Mouse (Mus musculus) stomach, postnatal 0 days (tissue): Measurements from ENCODE around the gene Rgs8.

Experiments
- CTCF ChIP-seq: IDR thresholded peaks from 2 replicates; pipeline ENCODE4 v1.5.1; 2016; ENCODE audit warnings: antibody characterized with exemption, low read depth, mild to moderate bottlenecking, moderate library complexity
- EP300 ChIP-seq: optimal IDR thresholded peaks from 2 replicates; pipeline ENCODE3; 2016; ENCODE audit warnings: antibody characterized with exemption

DNA sequence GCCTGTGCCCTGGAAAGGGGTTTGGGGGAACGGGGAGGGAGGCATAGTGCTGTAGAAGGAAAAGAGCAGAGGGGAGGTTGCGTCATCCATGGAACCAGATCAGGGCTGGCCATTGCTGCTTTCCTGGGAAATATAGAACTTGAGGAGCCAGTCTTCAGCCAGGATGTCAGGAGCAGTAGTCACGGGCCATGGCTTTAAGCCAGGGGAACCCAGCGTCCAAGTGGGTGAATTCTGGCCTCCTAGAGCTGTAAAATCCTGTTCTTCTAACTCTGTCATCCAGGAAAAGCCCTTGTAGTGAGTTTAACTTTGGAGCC, 8.8 kb downstream of the Rgs8 start:
- TF ChIP-seq CTCF (no peak), EP300 (no peak)
